Mouse (Mus musculus) thymus, postnatal 36 days (tissue): Measurements from ENCODE around the gene Ros1.

Source experiments
- DNase-seq, 2 experiments: peaks; one replicate each; pipeline ENCODE4 v3.0.0; 2022; ENCODE audit warnings: mixed read lengths in 2 of 2

The Ros1 gene

GRCm38 (mm10) chr10:52194957-52195852, at the start of gene Ros1:
TSS of gene Ros1 (minus strand) at chr10:52195244.
- DNase-seq: no peak

- no peak for DNase-seq
These were observed 47.8 kb upstream of the Ros1 start for GRCm38 (mm10) chr10:52242680-52243323.

GRCm38 (mm10) chr10:52242015-52242414, 47.0 kb upstream of the Ros1 start:
- no peak for DNase-seq

- DNase-seq: no peak
These were observed 40.4 kb upstream of the Ros1 start for GRCm38 (mm10) chr10:52235461-52235860.

GRCm38 (mm10) chr10:52234654-52234981, 39.6 kb upstream of the Ros1 start:
- no peak for DNase-seq

GRCm38 (mm10) chr10:52233969-52234653, 39.1 kb upstream of the Ros1 start:
- no peak for DNase-seq

GRCm38 (mm10) chr10:52233301-52233968, 38.4 kb upstream of the Ros1 start, which contains the start of gene Dcbld1:
TSS of gene Dcbld1 (plus strand) at chr10:52233619.
- DNase-seq: peak; percentile 54 to 63

GRCm38 (mm10) chr10:52232196-52233176, 37.4 kb upstream of the Ros1 start:
- DNase-seq: peak; percentile 19 to 24

GRCm38 (mm10) chr10:52219600-52219999, 24.6 kb upstream of the Ros1 start:
- DNase-seq: no peak

GRCm38 (mm10) chr10:52217564-52217934, 22.5 kb upstream of the Ros1 start:
- no peak for DNase-seq

- DNase-seq: peak; percentile 10 to 16
These were observed 21.9 kb upstream of the Ros1 start for GRCm38 (mm10) chr10:52216797-52217563.

GRCm38 (mm10) chr10:52215267-52215818, 20.3 kb upstream of the Ros1 start:
- DNase-seq: no peak

- DNase-seq: no peak
These were observed 9.0 kb upstream of the Ros1 start for GRCm38 (mm10) chr10:52204006-52204405.

- DNase-seq: no peak
These were observed 9.1 kb downstream of the Ros1 start for GRCm38 (mm10) chr10:52185900-52186299.

GRCm38 (mm10) chr10:52182878-52183277, 12.2 kb downstream of the Ros1 start:
- DNase-seq: no peak

GRCm38 (mm10) chr10:52174376-52174775, 20.7 kb downstream of the Ros1 start:
- no peak for DNase-seq

- DNase-seq: no peak
These were observed 24.6 kb downstream of the Ros1 start for GRCm38 (mm10) chr10:52170489-52170888.

GRCm38 (mm10) chr10:52169841-52170240, 25.2 kb downstream of the Ros1 start:
- DNase-seq: no peak

GRCm38 (mm10) chr10:52165376-52165775, 29.7 kb downstream of the Ros1 start:
- DNase-seq: no peak

GRCm38 (mm10) chr10:52160604-52161003, 34.4 kb downstream of the Ros1 start:
- no peak for DNase-seq

- DNase-seq: no peak
These were observed 35.3 kb downstream of the Ros1 start for GRCm38 (mm10) chr10:52159704-52160103.
